Mouse (Mus musculus) forebrain, embryonic 10.5 days (tissue): Measurements from ENCODE around the gene Zfp592. TPM values are rescaled to one million over a fixed set of nuclear protein-coding genes. Genes with fewer than 3 reads are reported as not detected.

Experiments used
- DNase-seq: peaks from one replicate; pipeline ENCODE4 v3.0.0-alpha.2; 2017; ENCODE audit warnings: low spot score; ENCODE audit errors: extremely low spot score
- H3K27ac ChIP-seq: fragments of 300-500 bp; sonication (generic); 2 replicates; pipeline ENCODE4 v1.5.1; 2016; ENCODE audit warnings: mild to moderate bottlenecking
- H3K27me3 ChIP-seq: fragments of 300-500 bp; sonication (generic); 2 replicates; pipeline ENCODE4 v1.6.1; 2016; ENCODE audit warnings: mild to moderate bottlenecking; ENCODE audit not compliant: poor library complexity, severe bottlenecking
- H3K36me3 ChIP-seq: fragments of 300-500 bp; sonication (generic); replicated peaks from 2 replicates; pipeline ENCODE4 v1.6.1; 2016; ENCODE audit warnings: mild to moderate bottlenecking, moderate library complexity
- H3K4me1 ChIP-seq: fragments of 300-500 bp; sonication (generic); 2 replicates; pipeline ENCODE4 v1.6.1; 2016
- H3K4me3 ChIP-seq: fragments of 300-500 bp; sonication (generic); 2 replicates; pipeline ENCODE4 v1.5.1; 2016; ENCODE audit warnings: mild to moderate bottlenecking, moderate library complexity
- H3K9me3 ChIP-seq: fragments of 300-500 bp; sonication (generic); 2 replicates; pipeline ENCODE4 v1.6.1; 2016; ENCODE audit warnings: mild to moderate bottlenecking, moderate library complexity
- WGBS: fragments of 180-500 bp; shearing (Covaris S2); methylation state at CpG from one replicate; pipeline ENCODE4 v1.1.7; 2016; 5-methylcytosine and 5-hydroxymethylcytosine counted together
- polyA plus RNA-seq: library from polyadenylated mRNA; unstranded; fragments of >200 nt; fragmentation: Nextera tagmentation; extraction: Ambion mirVana; gene quantifications from 2 replicates; pipeline ENCODE4 v1.2.1, GENCODE M21; 2016

Zfp592 gene
- polyA plus RNA-seq, 1 experiment from 2014 or later: 9.5 TPM

- no peak for DNase-seq
- Histone ChIP-seq H3K27me3 (no peaks in the 10 kb centered on the region), H3K9me3 (no peaks in the 10 kb centered on the region), H3K4me3 (no peak overlapping the region), H3K27ac (no peak overlapping the region), H3K36me3 (no peaks in the 10 kb centered on the region; the same call in 1 of the 2 replicates), H3K4me1 (peaks cover 23% of the 10 kb centered on the region)
- WGBS: 94% methylated on average over 2 of the region's 2 CpGs
These were observed 6.1 kb downstream of the Zfp592 start for GRCm38 (mm10) chr7:80999536-80999935.

- WGBS: 76% methylated on average over 5 of the region's 5 CpGs
- H3K4me1 ChIP-seq: peaks cover 10% of the 10 kb centered on the region
These were observed 8.4 kb downstream of the Zfp592 start for GRCm38 (mm10) chr7:81001844-81002243.

GRCm38 (mm10) chr7:81004556-81005079 lies 11.1 kb downstream of the Zfp592 start:
- whole genome bisulfite sequencing: 78% methylated on average over 3 of the region's 3 CpGs
- no peak overlapping the region for H3K4me3 ChIP-seq
- peaks cover 6% of the 10 kb centered on the region for H3K36me3 ChIP-seq
- no peaks in the 10 kb centered on the region for H3K27me3 ChIP-seq
- no peak for DNase-seq
- no peaks in the 10 kb centered on the region for H3K9me3 ChIP-seq
- peaks cover 10% of the 10 kb centered on the region for H3K4me1 ChIP-seq
- no peak overlapping the region for H3K27ac ChIP-seq

More at GRCm38 (mm10) chr7:81001844-81002243, 8.4 kb downstream of the Zfp592 start:
- H3K9me3 ChIP-seq: no peaks in the 10 kb centered on the region
- DNase-seq: no peak
- no peaks in the 10 kb centered on the region for H3K27me3 ChIP-seq
- H3K27ac ChIP-seq: no peak overlapping the region
- no peak overlapping the region for H3K4me3 ChIP-seq
- no peaks in the 10 kb centered on the region for H3K36me3 ChIP-seq

GRCm38 (mm10) chr7:81005969-81006368 lies 12.5 kb downstream of the Zfp592 start:
- H3K27ac ChIP-seq: no peak overlapping the region
- peaks cover 20% of the 10 kb centered on the region for H3K36me3 ChIP-seq
- DNase-seq: no peak
- H3K9me3 ChIP-seq: no peaks in the 10 kb centered on the region
- peaks cover 10% of the 10 kb centered on the region for H3K4me1 ChIP-seq
- H3K27me3 ChIP-seq: no peaks in the 10 kb centered on the region
- WGBS: 67% methylated on average over 1 of the region's 1 CpGs
- no peak overlapping the region for H3K4me3 ChIP-seq

- no peak overlapping the region for H3K4me3 ChIP-seq
- DNase-seq: no peak
- no peaks in the 10 kb centered on the region for H3K9me3 ChIP-seq
- no peak overlapping the region for H3K27ac ChIP-seq
- H3K27me3 ChIP-seq: no peaks in the 10 kb centered on the region
- H3K36me3 ChIP-seq: peaks cover 38% of the 10 kb centered on the region
- 84% methylated on average over 3 of the region's 3 CpGs for WGBS
- no peaks in the 10 kb centered on the region for H3K4me1 ChIP-seq
These were observed 14.8 kb downstream of the Zfp592 start for GRCm38 (mm10) chr7:81008285-81008684.

GRCm38 (mm10) chr7:81011576-81011975 lies 18.1 kb downstream of the Zfp592 start:
- peaks cover 43% of the 10 kb centered on the region for H3K36me3 ChIP-seq
- H3K4me1 ChIP-seq: no peaks in the 10 kb centered on the region
- WGBS: 92% methylated on average over 3 of the region's 3 CpGs
- DNase-seq: no peak
- no peak overlapping the region for H3K4me3 ChIP-seq
- H3K9me3 ChIP-seq: no peaks in the 10 kb centered on the region
- no peak overlapping the region for H3K27ac ChIP-seq
- H3K27me3 ChIP-seq: no peaks in the 10 kb centered on the region

- H3K4me1 ChIP-seq: 0 out of 2 replicates have a peak, but pooled peaks cover 3% of the 10 kb centered on the region
- no peaks in the 10 kb centered on the region for H3K9me3 ChIP-seq
- no peak overlapping the region for H3K4me3 ChIP-seq
- H3K27me3 ChIP-seq: no peaks in the 10 kb centered on the region
- peaks cover 45% of the 10 kb centered on the region for H3K36me3 ChIP-seq
- H3K27ac ChIP-seq: no peak overlapping the region
- 62% methylated on average over 11 of the region's 11 CpGs for WGBS
- no peak for DNase-seq
These were observed 26.8 kb downstream of the Zfp592 start for GRCm38 (mm10) chr7:81020307-81020706.

- peaks cover 66% of the 10 kb centered on the region for H3K36me3 ChIP-seq
- no peak for DNase-seq
- no peaks in the 10 kb centered on the region for H3K9me3 ChIP-seq
- H3K4me3 ChIP-seq: no peak overlapping the region
- H3K27ac ChIP-seq: no peak overlapping the region
- no peaks in the 10 kb centered on the region for H3K27me3 ChIP-seq
- 0 out of 2 replicates have a peak, but pooled peaks cover 3% of the 10 kb centered on the region for H3K4me1 ChIP-seq
These were observed 29.2 kb downstream of the Zfp592 start for GRCm38 (mm10) chr7:81022731-81023130.

GRCm38 (mm10) chr7:81024118-81024517 lies 30.6 kb downstream of the Zfp592 start:
- peaks cover 69% of the 10 kb centered on the region for H3K36me3 ChIP-seq
- no peak overlapping the region for H3K27ac ChIP-seq
- 0 out of 2 replicates have a peak, but pooled peaks cover 3% of the 10 kb centered on the region for H3K4me1 ChIP-seq
- no peaks in the 10 kb centered on the region for H3K9me3 ChIP-seq
- no peaks in the 10 kb centered on the region for H3K27me3 ChIP-seq
- DNase-seq: no peak
- 73% methylated on average over 5 of the region's 5 CpGs for WGBS
- no peak overlapping the region for H3K4me3 ChIP-seq

GRCm38 (mm10) chr7:81024651-81025050 lies 31.2 kb downstream of the Zfp592 start:
- no peak for DNase-seq
- Histone ChIP-seq H3K27ac (no peak overlapping the region), H3K36me3 (peaks cover 71% of the 10 kb centered on the region), H3K27me3 (no peaks in the 10 kb centered on the region), H3K4me3 (no peak overlapping the region), H3K4me1 (0 out of 2 replicates have a peak, but pooled peaks cover 3% of the 10 kb centered on the region), H3K9me3 (no peaks in the 10 kb centered on the region)
- WGBS: 98% methylated on average over 9 of the region's 9 CpGs

GRCm38 (mm10) chr7:81025751-81026150 lies 32.3 kb downstream of the Zfp592 start:
- no peaks in the 10 kb centered on the region for H3K9me3 ChIP-seq
- WGBS: 96% methylated on average over 2 of the region's 2 CpGs
- DNase-seq: no peak
- H3K36me3 ChIP-seq: peaks cover 79% of the 10 kb centered on the region
- no peaks in the 10 kb centered on the region for H3K4me1 ChIP-seq
- H3K27me3 ChIP-seq: no peaks in the 10 kb centered on the region
- H3K27ac ChIP-seq: no peak overlapping the region
- H3K4me3 ChIP-seq: no peak overlapping the region

- 94% methylated on average over 2 of the region's 2 CpGs for WGBS
- no peak for DNase-seq
- no peaks in the 10 kb centered on the region for H3K27me3 ChIP-seq
- no peaks in the 10 kb centered on the region for H3K9me3 ChIP-seq
- H3K4me1 ChIP-seq: no peaks in the 10 kb centered on the region
- peaks cover 87% of the 10 kb centered on the region for H3K36me3 ChIP-seq
- H3K27ac ChIP-seq: no peak overlapping the region
- H3K4me3 ChIP-seq: no peak overlapping the region
These were observed 46.2 kb downstream of the Zfp592 start for GRCm38 (mm10) chr7:81039711-81040110.

- Histone ChIP-seq H3K36me3 (peaks cover 63% of the 10 kb centered on the region), H3K4me3 (no peak overlapping the region), H3K27ac (no peak overlapping the region), H3K27me3 (no peaks in the 10 kb centered on the region), H3K9me3 (no peaks in the 10 kb centered on the region), H3K4me1 (no peaks in the 10 kb centered on the region)
- DNase-seq: no peak
- 83% methylated on average over 5 of the region's 5 CpGs for WGBS
These were observed 49.6 kb downstream of the Zfp592 start for GRCm38 (mm10) chr7:81043023-81043620.
